Mouse (Mus musculus) ES-E14 (cell line): ENCODE measurements around the gene Ccdc137.

Source experiments
- CHD2 ChIP-seq: IDR thresholded peaks from 2 replicates; pipeline ENCODE4 v1.6.1; 2014; ENCODE audit warnings: mild to moderate bottlenecking, low read depth, low read length, inconsistent platforms
- HCFC1 ChIP-seq: IDR thresholded peaks from 2 replicates; pipeline ENCODE4 v1.6.1; 2012; ENCODE audit warnings: low read length, inconsistent platforms, borderline replicate concordance; ENCODE audit not compliant: insufficient read depth
- MAFK ChIP-seq: IDR thresholded peaks from 2 replicates; pipeline ENCODE4 v1.6.1; 2014; ENCODE audit warnings: mild to moderate bottlenecking, low read depth, low read length, inconsistent platforms; ENCODE audit not compliant: insufficient read depth
- ZC3H11A ChIP-seq: IDR thresholded peaks from 2 replicates; pipeline ENCODE4 v1.6.1; 2012; ENCODE audit warnings: low read depth, mild to moderate bottlenecking, inconsistent platforms, low read length, borderline replicate concordance
- ZNF384 ChIP-seq: IDR thresholded peaks from 2 replicates; pipeline ENCODE4 v1.6.1; 2012; ENCODE audit warnings: low read depth, low read length, inconsistent platforms

- TF ChIP-seq CHD2: no peak
- TF ChIP-seq MAFK: no peak
- no peak for TF ChIP-seq ZC3H11A
- no peak for TF ChIP-seq ZNF384
- TF ChIP-seq HCFC1: no peak
Measured at GRCm38 (mm10) chr11:120505661-120506060, 47.7 kb downstream of the Ccdc137 start.
